Mouse (Mus musculus) heart, postnatal 0 days (tissue): ENCODE data around the gene Magi2.

Experiments
- CTCF ChIP-seq: IDR thresholded peaks from 2 replicates; pipeline ENCODE4 v1.5.1; 2016; ENCODE audit warnings: antibody characterized with exemption, control low read depth, low read depth
- EP300 ChIP-seq: IDR thresholded peaks from 2 replicates; pipeline ENCODE4 v1.6.1; 2016; ENCODE audit warnings: antibody characterized with exemption, low read depth

- TF ChIP-seq EP300 (no peak), CTCF (no peak)
Observed at GRCm38 (mm10) chr5:19472851-19473439, 246.1 kb downstream of the Magi2 start.
